Mouse (Mus musculus) spleen, adult 2 months (tissue): Measurements from ENCODE around the gene Wdr59.

Experiments used
- CTCF ChIP-seq: fragments of 200-500 bp; IDR thresholded peaks from 2 replicates; pipeline ENCODE4 v1.5.1; 2011; ENCODE audit warnings: mild to moderate bottlenecking, inconsistent platforms; ENCODE audit not compliant: insufficient read depth, insufficient read length, insufficient replicate concordance; ENCODE audit errors: extremely low read depth
- POLR2A ChIP-seq: fragments of 200-500 bp; IDR thresholded peaks from 2 replicates; pipeline ENCODE4 v1.6.1; 2011; ENCODE audit warnings: low read depth, low read length, inconsistent platforms

DNA sequence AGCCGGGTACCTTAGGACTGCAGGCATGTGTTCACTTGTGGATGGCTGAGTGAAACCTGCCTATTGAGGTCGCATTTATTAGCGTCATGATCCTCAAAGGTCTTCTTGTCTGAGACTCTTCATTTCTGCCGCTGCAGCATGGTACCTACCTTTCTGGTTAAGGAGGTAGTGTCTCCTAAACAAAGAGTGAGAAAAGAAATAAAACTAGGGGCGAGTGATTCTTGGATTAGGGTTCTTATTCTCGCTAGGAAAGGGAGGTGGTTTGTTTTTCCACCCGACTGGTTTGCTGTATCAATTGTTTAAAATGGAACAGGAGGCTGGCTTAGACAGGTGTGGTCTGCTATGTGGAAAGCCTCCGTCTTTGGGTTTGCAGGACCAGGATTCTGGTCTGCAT is 15.9 kb upstream of the Wdr59 start:
- TF ChIP-seq CTCF: no peak
- no peak for TF ChIP-seq POLR2A
